Mouse (Mus musculus): ENCODE data around the gene Fam205a1.
"Not testable (repeated sequence)": the region's sequence is repeated elsewhere in the genome, so short reads cannot be mapped to it uniquely, and the experiment has no call there.

The Fam205a1 gene

DNA sequence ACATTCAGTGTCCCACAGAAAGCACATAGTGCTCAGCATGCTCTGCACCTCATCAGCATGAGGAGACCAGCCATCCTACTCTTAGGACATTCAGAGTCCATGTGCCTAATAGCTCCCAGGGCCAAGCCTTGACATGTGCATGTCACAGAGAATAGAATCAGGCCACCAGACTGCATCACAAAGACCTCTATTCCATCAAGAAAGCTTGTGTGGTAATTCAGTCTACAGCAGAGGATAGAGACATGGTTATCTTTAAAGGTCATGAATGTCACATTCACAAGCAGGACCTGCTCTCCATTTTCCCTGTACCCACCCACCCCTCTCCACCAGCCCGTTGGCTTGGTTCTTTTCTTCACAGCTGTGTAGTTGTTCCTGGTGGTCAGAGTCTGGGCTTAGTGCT lies at the start of gene Fam205a1:
TSS of gene Fam205a1 (minus strand) at position 101 of the 400 bp plus-strand sequence.
- POLR2A ChIA-PET, CTCF ChIA-PET: not testable (repeated sequence)

DNA sequence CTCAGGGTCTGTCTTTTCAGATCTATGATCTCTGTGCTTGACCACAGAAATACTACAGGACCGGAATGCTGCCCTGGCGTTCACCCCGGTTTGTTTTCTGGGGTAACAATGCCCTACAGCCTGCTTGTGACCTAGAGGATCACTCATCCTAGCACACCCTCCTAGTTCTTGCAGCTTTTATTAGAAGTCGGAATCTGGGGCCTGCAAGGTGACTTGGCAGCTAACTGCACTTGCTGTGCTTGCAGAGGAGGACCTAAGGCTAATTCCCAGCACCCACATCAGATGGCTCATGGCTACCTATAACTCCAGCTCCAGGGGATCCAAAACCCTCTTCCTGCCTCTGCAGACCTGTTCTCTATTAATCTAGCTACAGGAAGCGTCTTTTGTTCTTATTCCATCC lies 49.0 kb upstream of the Fam205a1 start:
- ChIA-PET POLR2A (interaction anchor here in 1 of 4 experiments (1.5 kb wide), 1 partner anchor 48 kb away, joined by 4 read pairs; no protein-coding TSS in a partner anchor), CTCF (interaction anchor here in 3 of 4 experiments (0.6 to 1.2 kb wide), 3 partner anchors 16 to 51 kb away, joined by 3 read pairs; no protein-coding TSS in a partner anchor)

DNA sequence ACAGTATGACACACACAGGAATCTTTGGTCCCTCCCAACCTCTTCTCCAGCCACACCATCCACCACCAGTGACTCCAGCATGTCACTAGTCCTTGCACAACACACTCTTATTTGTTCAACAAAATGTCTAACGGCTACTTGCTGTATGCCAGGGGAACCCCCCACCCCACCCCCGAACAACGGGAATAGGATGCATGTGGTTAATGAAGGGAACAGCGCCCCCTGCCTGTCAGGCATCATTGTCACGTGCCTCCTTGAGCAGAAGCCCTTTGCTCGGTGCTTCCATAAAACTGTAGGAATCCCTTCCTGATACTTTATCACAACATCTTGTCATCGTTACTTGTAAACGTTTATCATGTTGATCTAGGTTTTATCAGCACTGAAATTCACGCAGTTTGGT lies 48.5 kb upstream of the Fam205a1 start:
- CTCF ChIA-PET: interaction anchor here in 2 of 4 experiments (0.7 to 1.5 kb wide), 3 partner anchors 9 to 32 kb away, joined by 3 read pairs; partner anchors contain the start of gene Phf24 (in 1 of the 2)
- POLR2A ChIA-PET: no interaction called here

DNA sequence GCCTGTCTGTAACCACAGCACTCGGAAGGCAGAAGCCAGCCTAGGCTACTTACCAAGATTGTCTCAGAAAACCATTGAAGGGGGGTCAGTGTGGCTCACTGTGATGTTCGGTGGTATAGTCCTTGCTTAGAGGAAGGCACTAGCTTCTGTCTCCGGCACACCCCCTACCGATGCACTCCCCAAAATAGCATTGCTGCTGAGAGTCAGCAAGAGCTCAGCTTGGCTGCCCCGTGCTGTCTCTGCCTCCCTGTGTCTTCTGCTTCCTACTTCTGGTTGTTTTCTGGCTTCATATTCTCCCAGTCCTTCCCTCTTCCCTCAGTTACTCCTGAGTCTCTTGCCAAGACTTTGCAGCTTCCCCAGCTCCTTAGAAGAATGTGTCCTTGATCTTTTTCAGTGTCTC lies 47.2 kb upstream of the Fam205a1 start:
- ChIA-PET CTCF (interaction anchor here in 3 of 4 experiments (0.7 to 1.5 kb wide), 5 partner anchors 15 to 60 kb away, joined by 3 to 5 read pairs (median 3); partner anchors contain the start of gene Phf24 (in 1 of the 3)), POLR2A (interaction anchor here in 2 of 4 experiments (0.6 to 1.6 kb wide), 5 partner anchors 17 to 1207 kb away, joined by 3 to 6 read pairs (median 4); no protein-coding TSS in a partner anchor)

DNA sequence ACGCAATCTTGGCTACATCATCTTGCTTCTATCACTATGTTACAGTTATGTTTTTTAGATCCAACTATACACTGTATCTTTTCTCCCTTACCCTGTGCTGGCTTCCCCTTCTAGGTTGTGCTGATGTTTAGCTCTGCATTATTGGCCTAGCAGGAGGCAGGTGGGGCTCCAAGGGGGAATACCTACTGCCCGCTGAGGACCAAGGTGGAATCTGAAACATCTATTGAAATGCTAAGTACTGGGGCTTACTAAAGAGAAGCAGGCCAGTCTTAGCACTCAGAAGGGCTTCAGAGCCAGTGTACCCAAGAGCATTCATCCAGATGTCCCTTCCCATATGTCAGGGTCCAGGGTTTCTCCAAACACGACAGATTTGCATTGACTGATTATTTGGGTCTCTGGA lies 45.2 kb upstream of the Fam205a1 start:
- POLR2A ChIA-PET: no interaction called here
- CTCF ChIA-PET: interaction anchor here in 2 of 4 experiments (0.7 to 1.0 kb wide), 2 partner anchors 40 to 629 kb away, joined by 3 to 7 read pairs; no protein-coding TSS in a partner anchor

DNA sequence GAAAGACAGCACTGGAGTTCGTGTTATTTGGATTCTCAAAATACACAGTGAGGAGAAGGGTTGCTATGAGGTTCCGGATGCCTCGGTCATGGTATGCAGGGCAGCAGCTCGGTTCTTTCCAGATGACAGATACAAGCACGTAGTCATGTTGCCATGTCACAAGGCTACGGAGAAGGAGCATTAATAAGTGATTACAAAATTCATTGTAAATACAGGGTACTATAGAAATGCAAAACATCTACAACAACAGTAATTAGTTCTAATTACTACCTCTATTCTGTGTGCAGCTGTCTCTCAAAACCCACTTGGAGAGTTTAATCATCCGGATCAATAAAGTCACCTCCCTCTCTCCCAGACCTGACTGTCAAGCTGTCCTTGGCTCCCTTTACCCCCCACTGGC lies 41.4 kb upstream of the Fam205a1 start:
- ChIA-PET CTCF (no interaction called here), POLR2A (interaction anchor here in 1 of 4 experiments (1.4 kb wide), 1 partner anchor 10 kb away, joined by 3 read pairs; no protein-coding TSS in a partner anchor)

DNA sequence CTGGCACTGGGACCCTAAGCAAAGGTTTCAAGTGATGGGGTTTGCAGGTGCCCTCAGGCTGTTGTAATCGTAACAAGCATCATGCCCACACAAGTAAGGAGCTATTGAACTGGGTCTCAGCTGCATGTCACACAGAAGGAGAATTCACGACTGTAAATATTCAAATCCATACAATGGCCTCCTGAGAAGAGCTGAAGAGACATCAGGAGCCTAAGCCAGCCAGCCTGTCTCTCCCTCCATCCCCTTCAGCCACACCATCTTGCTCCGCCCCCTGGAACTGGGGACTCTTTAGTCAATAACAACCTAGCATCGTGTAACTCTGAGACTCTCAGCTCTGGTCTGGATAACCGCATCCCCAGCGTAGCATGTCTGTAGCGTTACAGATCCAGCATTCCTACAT lies 37.5 kb upstream of the Fam205a1 start:
- ChIA-PET POLR2A (no interaction called here), CTCF (interaction anchor here in 1 of 4 experiments (0.9 kb wide), 1 partner anchor 54 kb away, joined by 5 read pairs; no protein-coding TSS in a partner anchor)

DNA sequence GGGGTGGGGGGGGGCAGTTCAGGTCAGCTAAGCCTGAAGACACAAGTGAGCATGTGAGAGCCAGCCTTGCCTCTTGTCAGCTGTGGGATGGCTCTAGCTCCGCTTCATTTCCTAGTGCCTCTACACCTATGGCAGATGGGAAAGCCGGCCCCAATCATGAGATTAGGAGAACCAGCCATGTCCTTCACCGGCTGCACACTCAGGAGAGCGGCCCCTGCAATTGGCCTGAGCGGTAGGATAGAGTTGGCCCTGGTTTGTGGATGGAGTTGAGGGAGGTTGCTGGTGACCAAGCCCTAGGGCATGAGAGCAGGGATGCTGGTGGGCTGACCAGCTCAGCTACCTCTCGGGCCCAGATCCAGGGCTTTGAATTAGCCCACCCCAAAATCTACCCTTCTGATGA lies 35.1 kb upstream of the Fam205a1 start:
- POLR2A ChIA-PET: no interaction called here
- CTCF ChIA-PET: interaction anchor here in 1 of 4 experiments (1.1 kb wide), 1 partner anchor 65 kb away, joined by 4 read pairs; no protein-coding TSS in a partner anchor

DNA sequence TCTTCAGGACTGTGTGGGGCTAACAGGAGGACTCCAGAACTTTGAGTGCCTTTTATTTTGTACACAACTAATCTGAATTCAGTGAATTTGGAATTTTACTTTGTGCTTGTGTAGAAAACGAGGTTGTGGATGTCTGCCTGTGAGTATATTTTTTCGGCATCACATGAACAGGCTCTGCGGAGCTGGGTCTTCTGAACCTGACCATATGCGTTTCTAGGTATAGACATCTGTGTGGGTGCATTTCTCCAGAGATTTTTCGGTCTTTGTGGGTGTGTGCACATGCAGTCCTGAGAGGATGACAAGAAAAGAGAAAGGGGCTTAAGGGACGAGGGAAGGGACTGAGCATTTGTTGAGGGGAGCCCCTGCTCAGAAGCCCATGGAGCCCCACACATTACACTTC lies 33.2 kb upstream of the Fam205a1 start:
- POLR2A ChIA-PET: interaction anchor here in 1 of 4 experiments (1.1 kb wide), 1 partner anchor 142 kb away, joined by 3 read pairs; no protein-coding TSS in a partner anchor

DNA sequence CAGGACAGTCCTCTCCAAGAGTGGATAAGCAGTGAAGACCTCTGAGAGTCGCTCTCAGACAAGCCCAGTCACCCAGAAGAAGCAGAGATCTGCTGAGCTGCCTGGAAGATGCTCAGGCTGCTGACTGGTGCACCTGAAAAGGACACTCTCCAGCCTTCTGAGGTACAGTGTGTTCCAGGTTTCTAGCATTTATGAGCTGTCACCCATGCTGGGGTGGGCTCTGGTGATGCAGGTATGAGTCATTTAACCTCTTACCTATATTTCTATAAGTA lies 26.9 kb upstream of the Fam205a1 start:
- ChIA-PET POLR2A (interaction anchor here in 1 of 4 experiments (0.6 kb wide), 1 partner anchor 682 kb away, joined by 3 read pairs; no protein-coding TSS in a partner anchor), CTCF (interaction anchor here in 1 of 4 experiments (1.2 to 1.6 kb wide), 2 partner anchors 74 to 85 kb away, joined by 6 read pairs; no protein-coding TSS in a partner anchor)

More for the DNA sequence above, 33.2 kb upstream of the Fam205a1 start:
- CTCF ChIA-PET: interaction anchor here in 1 of 4 experiments (1.0 kb wide), 1 partner anchor 68 kb away, joined by 3 read pairs; no protein-coding TSS in a partner anchor

DNA sequence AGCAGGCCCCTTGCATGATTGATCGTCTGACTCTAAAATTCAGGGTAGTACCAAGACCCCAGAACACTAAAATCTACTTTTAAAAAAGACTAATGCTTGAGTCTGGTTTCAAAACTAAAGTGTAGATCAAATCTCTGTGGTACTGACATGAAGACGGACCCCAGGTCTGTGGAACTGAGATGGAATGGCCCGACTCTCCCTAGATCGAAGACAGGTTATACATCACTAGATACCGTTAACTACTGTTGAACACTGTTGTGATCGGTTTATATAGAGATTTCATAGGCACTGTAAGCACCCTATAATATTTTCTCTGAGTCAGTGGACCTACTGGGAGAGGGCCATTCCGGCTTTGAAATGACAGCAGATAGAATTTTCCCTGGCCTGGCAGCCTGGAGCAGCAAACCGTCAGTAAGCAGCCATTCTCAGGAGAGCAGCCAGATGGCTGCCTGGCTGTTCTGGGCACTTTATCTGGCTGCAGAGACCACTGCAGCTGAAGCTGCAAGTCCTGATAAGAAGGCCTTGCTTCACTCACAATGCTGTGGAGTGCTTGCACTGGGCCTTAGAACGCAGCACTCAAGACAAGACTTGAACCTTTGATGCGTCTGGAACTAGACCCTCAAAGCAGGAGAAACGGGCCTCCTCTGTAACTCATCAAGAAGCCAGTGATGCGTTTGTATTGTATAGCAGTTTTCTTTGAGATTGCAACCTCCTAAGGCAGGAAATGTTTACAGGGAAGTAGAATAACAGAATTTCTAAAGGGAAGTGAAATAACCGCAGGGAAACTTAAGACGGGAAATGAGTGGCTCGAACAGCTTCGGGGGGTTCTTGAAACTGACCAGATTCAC lies 26.4 kb upstream of the Fam205a1 start:
- ChIA-PET POLR2A (no interaction called here), CTCF (interaction anchor here in 1 of 4 experiments (1.2 to 1.6 kb wide), 2 partner anchors 74 to 85 kb away, joined by 6 read pairs; no protein-coding TSS in a partner anchor)

DNA sequence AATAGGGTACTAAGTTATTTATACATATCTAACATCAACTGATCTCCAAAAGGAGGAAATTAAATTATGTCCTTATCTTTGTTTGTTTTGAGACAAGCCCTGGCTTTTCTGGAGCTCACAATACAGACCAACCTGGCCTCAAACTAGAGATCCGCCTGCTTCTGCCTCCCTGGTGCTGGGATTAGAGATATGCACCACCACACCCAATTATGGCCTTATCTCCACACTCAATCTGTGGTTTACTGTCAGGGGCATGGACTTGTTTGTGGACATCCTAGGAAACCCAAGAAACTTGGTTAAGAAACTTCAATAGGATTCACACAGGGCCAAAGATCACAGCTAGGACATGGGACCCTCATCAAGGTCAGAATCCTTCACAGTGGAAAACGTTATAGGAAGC lies 24.0 kb upstream of the Fam205a1 start:
- POLR2A ChIA-PET: interaction anchor here in 1 of 4 experiments (1.0 kb wide), 1 partner anchor 88 kb away, joined by 3 read pairs; no protein-coding TSS in a partner anchor
- CTCF ChIA-PET: interaction anchor here (0.6 to 1.5 kb wide), 7 partner anchors 12 to 539 kb away, joined by 3 to 4 read pairs (median 3); no protein-coding TSS in a partner anchor

DNA sequence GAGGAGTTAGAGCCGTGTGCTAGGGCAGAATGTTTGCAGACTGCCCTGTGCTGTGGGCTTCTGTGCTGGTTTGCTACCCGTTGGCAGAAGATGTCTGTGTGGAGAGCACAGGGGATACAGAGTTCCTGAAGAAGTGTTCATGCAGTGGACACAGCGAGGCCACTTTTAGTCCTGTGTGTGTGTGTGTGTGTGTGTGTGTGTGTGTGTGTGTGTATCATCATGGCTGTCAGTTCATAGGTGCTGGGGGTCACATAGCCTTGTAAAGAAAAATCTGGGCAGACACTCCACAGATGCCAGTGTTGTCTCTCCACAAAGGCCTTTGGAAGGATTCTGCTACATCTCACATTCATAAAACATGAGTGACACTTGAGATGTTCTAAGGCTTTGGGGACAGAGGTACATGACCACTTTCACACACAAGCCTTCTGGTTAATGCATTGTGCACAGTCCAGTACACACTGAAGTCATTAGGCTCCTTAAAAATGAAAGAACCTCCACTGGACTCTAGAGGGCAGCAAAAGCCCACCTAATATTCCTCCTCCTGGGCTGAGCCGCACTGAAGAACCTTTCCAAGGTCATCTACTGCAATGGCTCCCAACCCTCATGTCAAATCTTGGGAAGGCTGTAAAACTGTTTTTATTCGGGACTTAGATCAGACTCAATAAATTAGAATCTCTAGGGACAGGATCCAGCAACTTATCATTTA lies 23.1 kb upstream of the Fam205a1 start:
- CTCF ChIA-PET: interaction anchor here in 2 of 4 experiments (0.9 to 1.5 kb wide), 2 partner anchors 13 to 69 kb away, joined by 3 read pairs; no protein-coding TSS in a partner anchor
- POLR2A ChIA-PET: interaction anchor here in 1 of 4 experiments (1.0 kb wide), 1 partner anchor 89 kb away, joined by 3 read pairs; no protein-coding TSS in a partner anchor

DNA sequence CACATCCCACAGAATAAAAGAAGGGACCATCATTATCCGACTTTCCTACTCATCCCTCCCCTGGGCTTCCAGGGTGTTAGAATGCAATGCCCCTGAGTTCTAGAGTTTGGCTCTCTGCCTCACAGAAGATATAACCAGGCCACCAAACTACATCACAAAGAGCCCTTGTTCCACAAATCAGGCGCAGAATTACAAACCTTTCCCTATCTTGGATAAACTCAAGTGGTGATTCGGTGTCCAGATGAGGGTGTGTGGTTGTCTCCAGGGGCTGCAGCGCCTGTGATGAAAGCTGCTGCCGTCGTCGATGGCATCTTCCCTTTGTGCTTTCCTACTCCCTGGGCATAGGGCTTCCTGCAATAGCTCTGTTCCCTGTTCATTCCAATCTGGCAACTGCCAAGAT lies 20.4 kb upstream of the Fam205a1 start, which contains the start of gene Fam205c:
TSS of gene Fam205c (minus strand) at position 101 of the 400 bp plus-strand sequence.
- POLR2A ChIA-PET: interaction anchor here in 1 of 4 experiments (0.5 kb wide), 1 partner anchor 605 kb away, joined by 3 read pairs; no protein-coding TSS in a partner anchor

DNA sequence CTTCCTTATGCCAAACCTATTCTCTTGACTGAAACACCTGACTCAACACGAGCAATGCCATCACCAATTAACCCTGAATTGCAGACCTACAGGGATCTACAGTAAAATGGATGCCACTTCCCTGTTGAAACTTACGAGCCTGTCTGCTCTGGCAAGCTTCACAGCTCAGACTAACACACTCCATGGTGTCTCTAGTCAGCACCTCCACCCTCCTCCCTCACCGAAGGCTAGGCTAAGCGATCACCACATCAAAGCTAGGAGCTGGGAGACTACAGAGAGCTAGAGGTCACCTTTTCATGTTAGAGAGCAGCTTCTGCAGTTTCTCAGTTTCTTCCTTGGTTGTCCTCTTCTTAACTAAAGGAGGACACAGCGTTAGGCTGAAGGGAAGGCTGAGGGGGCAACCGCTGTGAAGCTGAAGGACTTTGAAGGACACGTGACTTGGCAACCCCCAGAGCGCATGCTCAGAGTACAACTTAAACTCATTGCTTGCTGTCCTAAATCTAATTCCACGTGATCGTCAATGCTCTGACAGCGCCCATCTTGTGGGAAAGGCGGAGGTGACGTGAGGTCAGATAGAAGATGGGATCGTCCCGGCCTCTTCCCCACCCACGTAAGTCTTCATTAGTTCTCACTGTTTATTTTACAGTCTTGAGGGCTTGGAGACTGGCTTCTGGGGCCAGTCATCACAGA lies 19.2 kb upstream of the Fam205a1 start:
- POLR2A ChIA-PET: interaction anchor here in 3 of 4 experiments (0.6 to 1.3 kb wide), 3 partner anchors 77 to 100 kb away, joined by 3 to 6 read pairs (median 3); partner anchors contain the start of gene Dnajb5 (in 2 of the 3)
- CTCF ChIA-PET: interaction anchor here in 3 of 4 experiments (0.6 to 2.7 kb wide), 5 partner anchors 81 to 93 kb away, joined by 3 to 13 read pairs (median 3); no protein-coding TSS in a partner anchor

More for the DNA sequence above, 20.4 kb upstream of the Fam205a1 start, which contains the start of gene Fam205c:
- CTCF ChIA-PET: interaction anchor here in 1 of 4 experiments (0.5 kb wide), 1 partner anchor 605 kb away, joined by 3 read pairs; no protein-coding TSS in a partner anchor

DNA sequence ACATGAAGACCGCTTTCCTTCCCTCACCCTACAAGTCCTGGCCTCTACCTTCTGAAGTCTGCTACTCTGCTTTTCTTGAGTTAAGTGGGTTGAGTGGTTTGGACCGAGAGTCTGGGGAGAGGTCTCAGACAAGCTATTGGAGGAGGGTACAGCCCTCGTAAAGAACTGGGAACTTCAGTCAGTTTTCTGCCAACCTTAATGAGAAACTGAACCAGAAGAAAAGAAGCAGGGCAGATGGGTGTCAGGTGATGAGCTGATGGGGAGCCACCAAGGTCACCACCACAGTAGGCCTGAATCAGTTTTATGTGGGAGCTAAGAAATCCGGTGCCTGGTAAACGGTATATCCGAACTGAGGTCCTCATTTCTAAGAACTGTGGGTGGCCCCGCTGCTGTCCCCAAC lies 18.5 kb upstream of the Fam205a1 start:
- CTCF ChIA-PET: interaction anchor here in 3 of 4 experiments (0.6 to 2.7 kb wide), 4 partner anchors 82 to 1134 kb away, joined by 3 to 13 read pairs (median 5); no protein-coding TSS in a partner anchor

DNA sequence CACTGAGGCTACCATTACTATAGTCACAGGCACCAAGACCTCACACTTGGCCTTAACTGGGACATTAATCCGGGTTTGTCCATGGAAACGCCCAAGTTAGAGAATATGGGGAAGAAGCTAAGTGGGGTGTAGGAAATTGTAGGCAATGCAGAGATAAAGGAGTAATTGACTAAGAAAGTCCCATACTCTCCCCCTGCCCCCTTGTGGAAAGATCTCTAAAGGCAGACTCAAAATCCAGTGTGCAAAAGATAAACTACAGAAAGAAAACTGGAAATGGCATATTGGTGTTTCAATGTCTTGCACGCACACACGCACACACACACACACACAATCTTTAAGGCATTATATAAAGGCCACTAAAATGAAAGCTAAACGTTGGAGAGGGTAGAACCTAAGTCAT lies 17.1 kb upstream of the Fam205a1 start:
- POLR2A ChIA-PET: no interaction called here
- CTCF ChIA-PET: interaction anchor here in 1 of 4 experiments (2.7 kb wide), 1 partner anchor 84 kb away, joined by 13 read pairs; no protein-coding TSS in a partner anchor

More for the DNA sequence above, 18.5 kb upstream of the Fam205a1 start:
- POLR2A ChIA-PET: interaction anchor here in 1 of 4 experiments (1.3 kb wide), 1 partner anchor 78 kb away, joined by 6 read pairs; the partner anchor contains the start of gene Dnajb5

DNA sequence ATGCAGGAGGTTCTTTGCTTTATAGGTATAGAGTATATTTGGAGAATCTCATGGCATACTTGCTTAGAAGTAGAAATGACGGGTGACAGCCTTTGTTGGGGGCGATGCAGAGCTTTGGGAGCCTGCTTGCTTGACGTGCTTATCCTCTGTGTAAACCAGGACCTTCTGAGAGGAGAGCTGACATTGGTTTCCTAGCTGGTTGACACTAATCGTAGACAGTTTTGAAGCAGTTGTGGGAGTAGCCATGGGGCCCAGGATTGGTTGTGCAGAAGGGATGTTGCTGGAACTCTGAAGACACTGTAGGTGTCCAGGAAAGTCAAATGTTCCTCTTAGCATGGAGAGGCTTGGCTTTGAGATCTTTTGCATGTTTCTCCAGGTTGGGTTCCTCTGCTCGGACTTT lies 14.5 kb upstream of the Fam205a1 start:
- ChIA-PET POLR2A (no interaction called here), CTCF (interaction anchor here in 1 of 4 experiments (0.5 kb wide), 1 partner anchor 71 kb away, joined by 3 read pairs; no protein-coding TSS in a partner anchor)

Data from embryonic stem cell, embryonic (primary cell).